Mouse (Mus musculus) frontal cortex, adult 2 months (tissue): ENCODE results near the gene Lrrc3. TPM values are rescaled to one million over a fixed set of nuclear protein-coding genes. Genes with fewer than 3 reads are reported as not detected.
"Not testable (repeated sequence)": the region's sequence is repeated elsewhere in the genome, so short reads cannot be mapped to it uniquely, and the experiment has no call there.

ENCODE experiments used
- DNase-seq, 2 experiments: peaks; one replicate each; pipeline ENCODE4 v3.0.0; 2022; ENCODE audit warnings: low spot score in 1 of 2; ENCODE audit errors: extremely low spot score in 1 of 2
- polyA plus RNA-seq: library from polyadenylated mRNA; depleted of rRNA; stranded (reverse); fragments of >200 nt; gene quantifications from 2 replicates; pipeline ENCODE4 v1.2.3, GENCODE M21; 2012; rRNA removed

The Lrrc3 gene
- polyA plus RNA-seq: 5.6 and 6.3 TPM in 2 replicates

GRCm38 (mm10) chr10:77902211-77902893 is at the start of gene Lrrc3:
TSS of gene Lrrc3 (minus strand) at chr10:77902536.
- DNase-seq: peak; percentile 36 to 47

GRCm38 (mm10) chr10:77950468-77950867 is 48.1 kb upstream of the Lrrc3 start:
- not testable (repeated sequence) for DNase-seq

- DNase-seq: no peak
These were observed 37.3 kb upstream of the Lrrc3 start for GRCm38 (mm10) chr10:77939685-77940084.

GRCm38 (mm10) chr10:77927375-77927774 is 25.0 kb upstream of the Lrrc3 start:
- DNase-seq: peak in 1 of 2 experiments; percentile 24

- DNase-seq: peak in 1 of 2 experiments; percentile 81
These were observed 23.8 kb upstream of the Lrrc3 start for GRCm38 (mm10) chr10:77926140-77926539.

GRCm38 (mm10) chr10:77922681-77923080 is 20.3 kb upstream of the Lrrc3 start:
- peak in 1 of 2 experiments; percentile 54 for DNase-seq

- DNase-seq: peak in 1 of 2 experiments; percentile 45
These were observed 18.7 kb upstream of the Lrrc3 start for GRCm38 (mm10) chr10:77921009-77921408.

GRCm38 (mm10) chr10:77916636-77917335 is 14.4 kb upstream of the Lrrc3 start:
- peak in 1 of 2 experiments; percentile 74 for DNase-seq

GRCm38 (mm10) chr10:77913292-77913691 is 11.0 kb upstream of the Lrrc3 start:
- DNase-seq: no peak

GRCm38 (mm10) chr10:77912605-77913004 is 10.3 kb upstream of the Lrrc3 start:
- no peak for DNase-seq

- peak; percentile 50 to 67 for DNase-seq
These were observed 769 bp upstream of the Lrrc3 start for GRCm38 (mm10) chr10:77902894-77903715.

- peak in 1 of 2 experiments; percentile 39 for DNase-seq
These were observed 495 bp downstream of the Lrrc3 start for GRCm38 (mm10) chr10:77901871-77902210.

GRCm38 (mm10) chr10:77900903-77901818 is 1.2 kb downstream of the Lrrc3 start:
- DNase-seq: no peak

GRCm38 (mm10) chr10:77900126-77900525 is 2.2 kb downstream of the Lrrc3 start:
- no peak for DNase-seq

GRCm38 (mm10) chr10:77895562-77895961 is 6.8 kb downstream of the Lrrc3 start:
- no peak for DNase-seq

GRCm38 (mm10) chr10:77890987-77891565 is 11.3 kb downstream of the Lrrc3 start:
- no peak for DNase-seq

GRCm38 (mm10) chr10:77886007-77886747 is 16.2 kb downstream of the Lrrc3 start:
- no peak for DNase-seq

- DNase-seq: no peak
These were observed 19.8 kb downstream of the Lrrc3 start for GRCm38 (mm10) chr10:77882553-77882952.

GRCm38 (mm10) chr10:77880305-77880704 is 22.0 kb downstream of the Lrrc3 start:
- no peak for DNase-seq
